Mouse (Mus musculus) forebrain, embryonic 13.5 days (tissue): ENCODE data around the gene Rap1gap. TPM values are rescaled to one million over a fixed set of nuclear protein-coding genes. Genes with fewer than 3 reads are reported as not detected.

ENCODE experiments used
- ATAC-seq: fragments of 200-750 bp; cut with Nextera tagmentation; 2 replicates; pipeline ENCODE4 v1.8.0; 2017
- H3K27ac ChIP-seq: fragments of 300-500 bp; sonication (generic); 2 replicates; pipeline ENCODE4 v1.5.1; 2015; ENCODE audit warnings: inconsistent platforms, mild to moderate bottlenecking, moderate library complexity
- H3K27me3 ChIP-seq: fragments of 300-500 bp; sonication (generic); 2 replicates; pipeline ENCODE4 v1.6.1; 2015; ENCODE audit warnings: mild to moderate bottlenecking, inconsistent platforms
- H3K36me3 ChIP-seq: fragments of 300-500 bp; sonication (generic); 2 replicates; pipeline ENCODE4 v1.6.1; 2015; ENCODE audit warnings: mild to moderate bottlenecking, inconsistent platforms; ENCODE audit not compliant: poor library complexity, severe bottlenecking
- H3K4me1 ChIP-seq: fragments of 300-500 bp; sonication (generic); 2 replicates; pipeline ENCODE4 v1.6.1; 2015; ENCODE audit warnings: inconsistent platforms
- H3K4me2 ChIP-seq: fragments of 300-500 bp; sonication (generic); 2 replicates; pipeline ENCODE4 v1.6.1; 2015; ENCODE audit warnings: inconsistent platforms, mild to moderate bottlenecking, moderate library complexity
- H3K4me3 ChIP-seq: fragments of 300-500 bp; sonication (generic); 2 replicates; pipeline ENCODE4 v1.5.1; 2015; ENCODE audit warnings: mild to moderate bottlenecking, inconsistent platforms
- H3K9ac ChIP-seq: fragments of 300-500 bp; sonication (generic); 2 replicates; pipeline ENCODE4 v1.6.1; 2015; ENCODE audit warnings: mild to moderate bottlenecking, inconsistent platforms
- H3K9me3 ChIP-seq: fragments of 300-500 bp; sonication (generic); replicated peaks from 2 replicates; pipeline ENCODE4 v1.6.1; 2016; ENCODE audit warnings: inconsistent platforms
- WGBS: fragments of 180-500 bp; shearing (Covaris S2); methylation state at CpG from one replicate; pipeline ENCODE4 v1.1.7; 2015; 5-methylcytosine and 5-hydroxymethylcytosine counted together
- polyA plus RNA-seq: library from polyadenylated mRNA; unstranded; fragments of >200 nt; fragmentation: Nextera tagmentation; extraction: Ambion mirVana; gene quantifications from 2 replicates; pipeline ENCODE4 v1.2.1, GENCODE M21; 2015

Rap1gap gene
- polyA plus RNA-seq, 1 experiment from 2014 or later, result 11.8 TPM

GRCm38 (mm10) chr4:137728399-137729154 is 64.1 kb downstream of the Rap1gap start:
- Histone ChIP-seq H3K27ac (no peak overlapping the region), H3K27me3 (peaks cover 23% of the 10 kb centered on the region), H3K9ac (peak overlapping the region; percentile 63), H3K4me1 (peaks cover 36% of the 10 kb centered on the region), H3K4me2 (peak overlapping the region; percentile 86), H3K4me3 (peak overlapping the region; percentile 48), H3K36me3 (no peaks in the 10 kb centered on the region), H3K9me3 (no peaks in the 10 kb centered on the region)
- 5% methylated on average over 17 of the region's 17 CpGs for WGBS
- peak; percentile 71 for ATAC-seq

- H3K27me3 ChIP-seq, result peaks cover 17% of the 10 kb centered on the region; the same call in 1 of the 2 replicates
- no peaks in the 10 kb centered on the region for H3K36me3 ChIP-seq
- peak overlapping the region; percentile 63 for H3K9ac ChIP-seq
- H3K4me3 ChIP-seq, result peak overlapping the region; percentile 48
- peaks cover 32% of the 10 kb centered on the region for H3K4me1 ChIP-seq
- H3K4me2 ChIP-seq, result peak overlapping the region; percentile 86
- H3K27ac ChIP-seq, result no peak overlapping the region
- peak; percentile 14 for ATAC-seq
- 16% methylated on average over 24 of the region's 24 CpGs for WGBS
- H3K9me3 ChIP-seq, result no peaks in the 10 kb centered on the region
These were observed 64.8 kb downstream of the Rap1gap start for GRCm38 (mm10) chr4:137729155-137729855.

GRCm38 (mm10) chr4:137730134-137730533 is 65.6 kb downstream of the Rap1gap start:
- WGBS, result 21% methylated on average over 3 of the region's 3 CpGs
- H3K9me3 ChIP-seq, result no peaks in the 10 kb centered on the region
- H3K27ac ChIP-seq, result no peak overlapping the region
- H3K9ac ChIP-seq, result no peak overlapping the region
- H3K4me2 ChIP-seq, result no peak overlapping the region
- ATAC-seq, result peak; percentile 55
- peaks cover 32% of the 10 kb centered on the region for H3K4me1 ChIP-seq
- no peaks in the 10 kb centered on the region for H3K36me3 ChIP-seq
- H3K27me3 ChIP-seq, result 0 out of 2 replicates have a peak, but pooled peaks cover 10% of the 10 kb centered on the region
- no peak overlapping the region for H3K4me3 ChIP-seq

- Histone ChIP-seq H3K36me3 (no peaks in the 10 kb centered on the region), H3K9me3 (no peaks in the 10 kb centered on the region), H3K9ac (no peak overlapping the region), H3K4me2 (no peak overlapping the region), H3K4me1 (peaks cover 32% of the 10 kb centered on the region), H3K27ac (no peak overlapping the region), H3K4me3 (no peak overlapping the region), H3K27me3 (0 out of 2 replicates have a peak, but pooled peaks cover 10% of the 10 kb centered on the region)
- no peak for ATAC-seq
- 81% methylated on average over 8 of the region's 8 CpGs for WGBS
These were observed 66.2 kb downstream of the Rap1gap start for GRCm38 (mm10) chr4:137730757-137731156.

GRCm38 (mm10) chr4:137731891-137732290 is 67.4 kb downstream of the Rap1gap start:
- Histone ChIP-seq H3K27ac (no peak overlapping the region), H3K9ac (no peak overlapping the region), H3K4me1 (peaks cover 36% of the 10 kb centered on the region), H3K4me2 (no peak overlapping the region), H3K4me3 (no peak overlapping the region), H3K36me3 (no peaks in the 10 kb centered on the region), H3K9me3 (no peaks in the 10 kb centered on the region), H3K27me3 (0 out of 2 replicates have a peak, but pooled peaks cover 10% of the 10 kb centered on the region)
- ATAC-seq, result no peak
- WGBS, result 66% methylated on average over 10 of the region's 10 CpGs

GRCm38 (mm10) chr4:137732361-137732760 is 67.8 kb downstream of the Rap1gap start:
- H3K4me2 ChIP-seq, result no peak overlapping the region
- WGBS, result 74% methylated on average over 3 of the region's 3 CpGs

GRCm38 (mm10) chr4:137732962-137733361 is 68.4 kb downstream of the Rap1gap start:
- H3K27ac ChIP-seq, result no peak overlapping the region
- H3K36me3 ChIP-seq, result no peaks in the 10 kb centered on the region
- peaks cover 25% of the 10 kb centered on the region for H3K4me1 ChIP-seq
- no peak overlapping the region for H3K9ac ChIP-seq
- WGBS, result 82% methylated on average over 3 of the region's 3 CpGs
- H3K4me2 ChIP-seq, result no peak overlapping the region
- 0 out of 2 replicates have a peak, but pooled peaks cover 10% of the 10 kb centered on the region for H3K27me3 ChIP-seq
- H3K9me3 ChIP-seq, result no peaks in the 10 kb centered on the region
- no peak overlapping the region for H3K4me3 ChIP-seq
- ATAC-seq, result no peak

More at GRCm38 (mm10) chr4:137732361-137732760, 67.8 kb downstream of the Rap1gap start:
- Histone ChIP-seq H3K4me1 (peaks cover 31% of the 10 kb centered on the region), H3K9ac (no peak overlapping the region), H3K9me3 (no peaks in the 10 kb centered on the region), H3K36me3 (no peaks in the 10 kb centered on the region), H3K4me3 (no peak overlapping the region), H3K27me3 (0 out of 2 replicates have a peak, but pooled peaks cover 10% of the 10 kb centered on the region), H3K27ac (no peak overlapping the region)
- ATAC-seq, result no peak

- no peak overlapping the region for H3K9ac ChIP-seq
- no peak overlapping the region for H3K4me2 ChIP-seq
- H3K4me1 ChIP-seq, result peaks cover 20% of the 10 kb centered on the region
- no peak for ATAC-seq
- H3K4me3 ChIP-seq, result no peak overlapping the region
- no peak overlapping the region for H3K27ac ChIP-seq
- no peaks in the 10 kb centered on the region for H3K36me3 ChIP-seq
- WGBS, result 66% methylated on average over 5 of the region's 5 CpGs
- H3K27me3 ChIP-seq, result 0 out of 2 replicates have a peak, but pooled peaks cover 6% of the 10 kb centered on the region
- no peaks in the 10 kb centered on the region for H3K9me3 ChIP-seq
These were observed 68.9 kb downstream of the Rap1gap start for GRCm38 (mm10) chr4:137733459-137733858.

- no peak for ATAC-seq
- WGBS, result 50% methylated on average over 10 of the region's 11 CpGs
These were observed 71.7 kb downstream of the Rap1gap start for GRCm38 (mm10) chr4:137736220-137736701.

GRCm38 (mm10) chr4:137737760-137738159 is 73.2 kb downstream of the Rap1gap start:
- ATAC-seq, result no peak
- Histone ChIP-seq H3K9me3 (no peaks in the 10 kb centered on the region), H3K27me3 (no peaks in the 10 kb centered on the region), H3K27ac (no peak overlapping the region), H3K36me3 (no peaks in the 10 kb centered on the region), H3K4me2 (no peak overlapping the region), H3K9ac (no peak overlapping the region; the same call in 1 of the 2 replicates), H3K4me3 (no peak overlapping the region), H3K4me1 (peaks cover 12% of the 10 kb centered on the region)
- WGBS, result 74% methylated on average over 3 of the region's 3 CpGs

More at GRCm38 (mm10) chr4:137736220-137736701, 71.7 kb downstream of the Rap1gap start:
- Histone ChIP-seq H3K27ac (no peak overlapping the region), H3K9me3 (no peaks in the 10 kb centered on the region), H3K4me2 (no peak overlapping the region), H3K9ac (0 out of 2 replicates have a peak overlapping the region, but pooled peaks have one; percentile 16), H3K4me3 (no peak overlapping the region), H3K36me3 (no peaks in the 10 kb centered on the region), H3K27me3 (0 out of 2 replicates have a peak, but pooled peaks cover 2% of the 10 kb centered on the region), H3K4me1 (peaks cover 12% of the 10 kb centered on the region)

- H3K36me3 ChIP-seq, result no peaks in the 10 kb centered on the region
- WGBS, result 53% methylated on average over 9 of the region's 9 CpGs
- no peaks in the 10 kb centered on the region for H3K9me3 ChIP-seq
- no peak overlapping the region for H3K4me3 ChIP-seq
- no peak overlapping the region for H3K27ac ChIP-seq
- peaks cover 12% of the 10 kb centered on the region for H3K4me1 ChIP-seq
- H3K4me2 ChIP-seq, result peak overlapping the region; percentile 44
- H3K27me3 ChIP-seq, result no peaks in the 10 kb centered on the region
- ATAC-seq, result peak; percentile 87
- H3K9ac ChIP-seq, result no peak overlapping the region
These were observed 74.8 kb downstream of the Rap1gap start for GRCm38 (mm10) chr4:137739151-137739923.
